ENCODE assay signal across 7 mouse cellular contexts in genomic region chr4:108165152-108165895, GRCm38 (mm10). TPM values are rescaled to one million over a fixed set of nuclear protein-coding genes. Genes with fewer than 3 reads are reported as not detected.
A peak's percentile ranks its signal among the peaks of the same experiment; 100 is the strongest.
DNase-seq lines count a peak whose midpoint lies in the region; ATAC-seq lines count a peak whose summit lies in the region.

TSS of gene Echdc2 (plus strand) at chr4:108165437.

- ATAC-seq in stomach, embryonic 14.5 days (ENCODE audit: insufficient number of reproducible peaks, insufficient read depth, low FRiP score, low read depth): 0 out of 2 replicates have a peak, but pooled peaks have one; percentile 49

- H3K4me2 ChIP-seq in stomach, embryonic 14.5 days (replicated peaks; ENCODE audit: low read depth, low read length): peak within 1 kb of the TSS; percentile 83

- H3K4me1 ChIP-seq in hindbrain, embryonic 10.5 days (replicated peaks): peaks cover 11% of the 10 kb centered on the region
- H3K4me1 ChIP-seq in stomach, embryonic 14.5 days (ENCODE audit: control insufficient read depth, insufficient read depth, low read length): no peaks in the 10 kb centered on the region

- peak within 1 kb of the TSS; percentile 23; the same call in 1 of the 2 replicates for H3K9ac ChIP-seq in stomach, embryonic 14.5 days (replicated peaks; ENCODE audit: low read depth, low read length)

- peak within 1 kb of the TSS; percentile 67 for H3K4me3 ChIP-seq in hindbrain, embryonic 10.5 days
- H3K4me3 ChIP-seq in stomach, embryonic 14.5 days (ENCODE audit: low read depth, low read length): peak within 1 kb of the TSS; percentile 61

- DNase-seq in ZHBTc4 (ENCODE audit: low read depth, low spot score): peak; percentile 72
- peak; percentile 59 to 66 for DNase-seq in cerebellum, adult 18-20 months
- peak; percentile 57 for DNase-seq in forelimb bud, embryonic 11.5 days (ENCODE audit: low read depth, low spot score)
- peak; percentile 71 for DNase-seq in hindbrain, embryonic 10.5 days (ENCODE audit: low spot score)
- peak; percentile 8 to 13 for DNase-seq in layer of hippocampus, postnatal 14 days (ENCODE audit: low spot score in 2 of 2)
- DNase-seq in mesoderm, embryonic 11.5 days (ENCODE audit: low read depth, low spot score): peak; percentile 56

- no peaks in the 10 kb centered on the region for H3K9me3 ChIP-seq in hindbrain, embryonic 10.5 days
- no peaks in the 10 kb centered on the region for H3K9me3 ChIP-seq in stomach, embryonic 14.5 days (ENCODE audit: control insufficient read depth, low read depth, low read length)

- whole genome bisulfite sequencing in hindbrain, embryonic 10.5 days: under 1% methylated on average over 43 of the region's 43 CpGs
- under 1% methylated on average over 43 of the region's 43 CpGs for WGBS in stomach, embryonic 14.5 days

- H3K27me3 ChIP-seq in hindbrain, embryonic 10.5 days (ENCODE audit: insufficient read depth, poor library complexity, severe bottlenecking): peaks cover 23% of the 10 kb centered on the region
- H3K27me3 ChIP-seq in stomach, embryonic 14.5 days (ENCODE audit: control insufficient read depth, insufficient read depth, low read length): no peaks in the 10 kb centered on the region

- H3K36me3 ChIP-seq in hindbrain, embryonic 10.5 days: no peaks in the 10 kb centered on the region
- no peaks in the 10 kb centered on the region for H3K36me3 ChIP-seq in stomach, embryonic 14.5 days (ENCODE audit: control insufficient read depth, insufficient read depth, low read length)

- peak within 1 kb of the TSS; percentile 83 for H3K27ac ChIP-seq in hindbrain, embryonic 10.5 days
- H3K27ac ChIP-seq in stomach, embryonic 14.5 days (ENCODE audit: low read length): no peak within 1 kb of the TSS

RNA-seq across cellular contexts. Expression of gene Echdc2, which starts in this region (rescaled TPM):
- 15.9 and 18.6 TPM in 2 replicates for polyA plus RNA-seq in hindbrain, embryonic 10.5 days (2016; fragmentation: Nextera tagmentation; extraction: Ambion mirVana)
- 10 to 100 TPM; 12.0 to 14.1 TPM for total RNA-seq in layer of hippocampus, postnatal 14 days (2021)
- 36.0 and 40.5 TPM in 2 replicates for polyA plus RNA-seq in stomach, embryonic 14.5 days (2014; fragmentation: Nextera tagmentation; extraction: Ambion mirVana)

Comparison
In these comparisons a context has a peak if more than half of its experiments do, and no peak if none do; other contexts are left out.
1. DNase-seq: peak in every context shown above with its lines; median percentile 72 in ZHBTc4; 71 in hindbrain, embryonic 10.5 days; 62 in cerebellum, adult 18-20 months; 57 in forelimb bud, embryonic 11.5 days; 56 in mesoderm, embryonic 11.5 days; 10 in layer of hippocampus, postnatal 14 days.